Mouse (Mus musculus) embryonic fibroblast, embryonic 13.5 days (primary cell): Measurements from ENCODE around the gene Nol4l.

Source experiments
- CTCF ChIP-seq: IDR thresholded peaks from 2 replicates; pipeline ENCODE4 v1.5.1; 2011; ENCODE audit warnings: mild to moderate bottlenecking, control low read depth, low read length, moderate library complexity, borderline replicate concordance; ENCODE audit not compliant: insufficient read depth
- POLR2A ChIP-seq: IDR thresholded peaks from 2 replicates; pipeline ENCODE4 v1.6.1; 2011; ENCODE audit warnings: low read depth, mild to moderate bottlenecking, control low read depth, low read length, moderate library complexity

DNA sequence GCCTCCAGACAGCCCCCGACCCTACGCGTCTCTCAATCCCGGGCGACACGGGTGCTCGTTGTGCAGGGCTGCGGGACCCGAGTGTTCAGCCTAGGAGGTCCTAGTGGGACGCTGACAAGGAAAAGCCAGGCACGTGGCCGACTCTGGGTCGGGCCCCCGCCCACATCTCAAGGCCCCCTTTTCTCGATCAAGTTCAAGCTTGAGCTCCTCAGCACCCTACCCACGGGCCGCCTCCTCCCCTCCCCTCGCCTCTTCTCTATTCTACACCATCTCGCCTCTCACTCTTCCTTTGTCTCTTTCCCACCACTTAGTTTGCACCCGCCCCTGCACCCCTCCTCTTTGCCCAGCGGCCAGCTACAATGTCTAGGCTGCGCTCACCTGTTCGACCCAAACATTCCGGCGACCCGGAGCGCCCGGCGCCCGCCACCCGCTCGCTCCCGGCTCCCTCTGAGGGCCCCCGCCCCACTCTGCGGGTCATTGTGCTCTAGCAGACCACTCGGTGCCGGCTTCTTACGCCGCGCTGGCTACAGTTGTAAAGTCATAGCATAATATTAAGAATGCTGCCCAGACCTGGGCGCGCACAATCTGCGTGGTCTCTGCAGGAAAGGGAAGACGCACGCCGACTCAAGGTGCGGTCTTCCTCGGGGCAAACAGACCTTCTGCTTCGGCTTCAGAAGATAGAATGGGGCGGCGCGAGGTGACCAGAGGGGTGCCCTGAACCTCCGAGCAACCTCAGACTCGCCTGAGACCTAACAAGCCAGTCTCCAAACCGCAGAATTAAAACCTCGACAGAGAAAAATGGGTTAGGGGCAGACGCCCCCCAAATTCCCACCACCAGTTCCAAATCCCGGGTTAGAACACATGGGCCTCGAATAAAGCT lies 84.4 kb downstream of the Nol4l start:
- TF ChIP-seq POLR2A (no peak), CTCF (no peak)
